Mouse (Mus musculus) liver, postnatal 0 days (tissue): ENCODE measurements at regions not wholly inside any gene's neighbourhood (a gene's known extent, or its start where the extent isn't known, plus 50 kb on each side); places are given as distances from the start of the nearest gene placed in this dataset.

Experiments
- ATAC-seq: fragments of 200-750 bp; cut with Nextera tagmentation; 2 replicates; pipeline ENCODE4 v1.8.0; 2017; ENCODE audit warnings: mild to moderate bottlenecking, moderate library complexity
- DNase-seq: peaks from one replicate; pipeline ENCODE4 v3.0.0-alpha.2; 2016
- H3K27ac ChIP-seq: fragments of 300-500 bp; sonication (generic); 2 replicates; pipeline ENCODE4 v1.5.1; 2014; ENCODE audit warnings: antibody characterized with exemption, moderate library complexity, mild to moderate bottlenecking, low read depth
- H3K27me3 ChIP-seq: fragments of 300-500 bp; sonication (generic); 2 replicates; pipeline ENCODE4 v1.6.1; 2014; ENCODE audit warnings: low read length, control low read depth, mixed read lengths; ENCODE audit not compliant: insufficient read depth
- H3K36me3 ChIP-seq: fragments of 300-500 bp; sonication (generic); replicated peaks from 2 replicates; pipeline ENCODE4 v1.6.1; 2014; ENCODE audit warnings: mild to moderate bottlenecking, control low read depth, low read length, moderate library complexity, mixed read lengths; ENCODE audit not compliant: insufficient read depth
- H3K4me1 ChIP-seq: fragments of 300-500 bp; sonication (generic); 2 replicates; pipeline ENCODE4 v1.6.1; 2014; ENCODE audit warnings: antibody characterized with exemption, mild to moderate bottlenecking, control low read depth; ENCODE audit not compliant: insufficient read depth
- H3K4me2 ChIP-seq: fragments of 300-500 bp; sonication (generic); 2 replicates; pipeline ENCODE4 v1.6.1; 2014; ENCODE audit warnings: low read depth, mild to moderate bottlenecking, low read length, moderate library complexity, mixed read lengths
- H3K4me3 ChIP-seq: fragments of 300-500 bp; sonication (generic); 2 replicates; pipeline ENCODE4 v1.5.1; 2014; ENCODE audit warnings: low read depth, low read length
- H3K9ac ChIP-seq: fragments of 300-500 bp; sonication (generic); replicated peaks from 2 replicates; pipeline ENCODE4 v1.6.1; 2014; ENCODE audit warnings: mild to moderate bottlenecking, moderate library complexity
- H3K9me3 ChIP-seq: fragments of 300-500 bp; sonication (generic); 2 replicates; pipeline ENCODE4 v1.6.1; 2016; ENCODE audit warnings: mild to moderate bottlenecking, control low read depth, low read length, mixed read lengths
- CTCF ChIP-seq: sonication (generic); IDR thresholded peaks from 2 replicates; pipeline ENCODE4 v1.5.1; 2016; ENCODE audit warnings: antibody characterized with exemption, low read depth
- EP300 ChIP-seq: IDR thresholded peaks from 2 replicates; pipeline ENCODE4 v1.6.1; 2016; ENCODE audit warnings: antibody characterized with exemption, low read depth, mild to moderate bottlenecking
- WGBS: fragments of 180-500 bp; shearing (Covaris S2); extraction: QIAGEN DNeasy Blood & Tissue Kit; methylation state at CpG from one replicate; pipeline ENCODE4 v1.1.7; 2014; ENCODE audit not compliant: insufficient replicate concordance; 5-methylcytosine and 5-hydroxymethylcytosine counted together

DNA sequence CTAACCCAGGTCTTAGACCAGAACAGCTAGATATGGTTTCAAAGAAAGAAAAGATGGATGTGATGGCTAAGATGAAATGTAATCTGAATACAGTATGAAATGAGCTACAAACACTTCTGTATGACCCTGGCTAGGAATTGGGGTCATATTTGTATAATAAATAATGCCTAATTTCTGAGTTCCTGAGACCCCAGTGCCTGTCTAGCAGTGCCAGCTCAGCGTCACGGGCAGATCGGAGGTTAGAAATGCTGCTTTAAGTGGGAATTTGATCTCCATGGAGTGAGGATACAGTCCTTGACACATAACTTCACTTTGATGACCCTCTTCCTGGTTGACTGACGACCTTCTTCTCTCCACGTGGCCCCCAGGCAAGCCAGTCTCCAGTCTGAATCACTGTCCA lies 105.7 kb upstream of the Daam1 start:
- no peaks in the 10 kb centered on the region for H3K27me3 ChIP-seq
- ATAC-seq (no peak), DNase-seq (no peak)
- H3K4me1 ChIP-seq, result no peaks in the 10 kb centered on the region
- no peaks in the 10 kb centered on the region for H3K9me3 ChIP-seq
- TF ChIP-seq CTCF, result no peak
- TF ChIP-seq EP300, result no peak
- WGBS, result 58% methylated on average over 5 of the region's 5 CpGs
- no peak overlapping the region for H3K27ac ChIP-seq
- H3K4me3 ChIP-seq, result no peak overlapping the region
- no peaks in the 10 kb centered on the region for H3K36me3 ChIP-seq
- H3K9ac ChIP-seq, result no peak overlapping the region
- H3K4me2 ChIP-seq, result no peak overlapping the region

DNA sequence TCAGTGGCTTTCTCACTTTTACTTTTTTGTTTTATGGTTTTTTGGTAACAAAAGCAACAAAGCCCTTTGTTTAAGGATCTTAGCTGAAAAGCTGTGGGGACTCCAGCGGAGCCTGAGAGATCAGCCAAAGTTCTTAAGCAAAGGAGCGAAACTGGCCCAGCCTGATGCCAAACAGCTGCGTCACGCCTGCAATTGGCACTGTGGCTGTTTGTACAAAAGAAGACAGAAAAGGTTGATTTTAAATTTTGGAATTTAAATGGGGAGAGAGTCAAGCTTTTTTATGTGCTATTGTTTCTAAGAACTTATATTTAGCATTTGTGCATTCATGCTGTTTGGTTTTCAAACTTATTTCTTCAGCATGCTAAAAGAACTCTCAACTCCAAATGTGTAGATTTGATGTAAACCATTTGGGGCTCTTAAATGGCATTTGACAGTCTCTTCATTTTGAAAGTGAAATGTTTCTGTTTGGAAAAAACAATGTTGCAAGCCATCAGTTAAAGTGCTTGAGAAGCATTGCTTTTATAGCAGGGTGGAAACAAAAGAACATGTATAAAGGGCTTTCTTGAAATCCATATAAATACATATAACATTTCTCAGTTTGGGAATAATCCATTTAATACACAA lies 105.1 kb upstream of the Daam1 start:
- no peaks in the 10 kb centered on the region for H3K9me3 ChIP-seq
- 73% methylated on average over 4 of the region's 4 CpGs for WGBS
- no peaks in the 10 kb centered on the region for H3K27me3 ChIP-seq
- no peak for TF ChIP-seq EP300
- no peak for TF ChIP-seq CTCF
- H3K9ac ChIP-seq, result no peak overlapping the region
- no peak for ATAC-seq
- no peak for DNase-seq
- H3K4me2 ChIP-seq, result no peak overlapping the region
- H3K27ac ChIP-seq, result no peak overlapping the region
- no peaks in the 10 kb centered on the region for H3K4me1 ChIP-seq
- no peak overlapping the region for H3K4me3 ChIP-seq
- no peaks in the 10 kb centered on the region for H3K36me3 ChIP-seq

DNA sequence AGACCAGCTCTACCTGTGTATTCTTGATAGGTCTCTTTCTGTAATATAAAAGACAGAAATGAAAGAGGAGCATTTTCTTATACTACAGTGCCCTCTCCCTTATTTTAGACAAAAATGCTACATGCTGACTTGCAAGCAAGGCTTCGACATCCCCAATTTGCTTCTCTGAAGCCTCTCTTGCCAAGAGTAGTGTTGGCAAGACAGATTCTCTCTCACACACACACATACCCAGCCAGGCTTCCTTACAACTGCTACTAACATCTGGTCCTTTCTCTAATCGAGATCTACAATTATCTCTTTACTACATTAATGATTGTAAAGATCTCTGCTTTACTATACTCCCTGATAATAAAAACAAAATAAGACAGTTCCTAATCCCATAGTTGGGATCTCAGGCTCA lies 87.5 kb upstream of the Daam1 start:
- Histone ChIP-seq H3K9me3 (no peaks in the 10 kb centered on the region), H3K4me2 (no peak overlapping the region), H3K4me1 (no peaks in the 10 kb centered on the region), H3K36me3 (no peaks in the 10 kb centered on the region), H3K9ac (no peak overlapping the region), H3K4me3 (no peak overlapping the region), H3K27me3 (no peaks in the 10 kb centered on the region), H3K27ac (no peak overlapping the region)
- TF ChIP-seq EP300 (no peak), CTCF (no peak)
- WGBS, result 76% methylated on average over 2 of the region's 2 CpGs
- no peak for ATAC-seq
- no peak for DNase-seq

DNA sequence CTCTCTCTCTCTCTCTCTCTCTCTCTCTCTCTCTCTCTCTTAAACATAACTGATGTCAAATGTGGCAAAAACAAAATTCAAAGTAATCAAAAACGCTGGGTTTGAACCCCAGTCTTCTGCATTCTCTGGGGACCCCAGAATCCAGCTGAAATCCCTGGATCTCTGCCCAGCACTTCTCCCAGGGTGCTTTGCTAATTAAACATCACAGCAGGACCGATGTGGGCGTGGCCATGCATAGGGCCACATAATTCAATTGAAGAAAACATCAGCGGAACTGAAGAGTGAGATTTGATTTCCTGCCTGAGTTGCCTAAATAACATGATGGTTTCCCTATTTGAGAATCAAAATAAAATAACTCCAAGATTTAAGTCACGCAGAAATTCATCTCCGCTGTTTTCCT lies 84.9 kb upstream of the Daam1 start:
- TF ChIP-seq EP300, result no peak
- no peak for TF ChIP-seq CTCF
- no peak overlapping the region for H3K4me2 ChIP-seq
- H3K27me3 ChIP-seq, result no peaks in the 10 kb centered on the region
- no peaks in the 10 kb centered on the region for H3K36me3 ChIP-seq
- H3K9me3 ChIP-seq, result no peaks in the 10 kb centered on the region
- no peaks in the 10 kb centered on the region for H3K4me1 ChIP-seq
- no peak overlapping the region for H3K4me3 ChIP-seq
- WGBS, result 66% methylated on average over 6 of the region's 6 CpGs
- no peak overlapping the region for H3K27ac ChIP-seq
- no peak overlapping the region for H3K9ac ChIP-seq
- no peak for DNase-seq
- no peak for ATAC-seq

GRCm38 (mm10) chr12:71747386-71747785 lies 83.5 kb upstream of the Daam1 start:
- Histone ChIP-seq H3K4me2 (no peak overlapping the region), H3K36me3 (no peaks in the 10 kb centered on the region), H3K9ac (no peak overlapping the region), H3K4me3 (no peak overlapping the region), H3K9me3 (no peaks in the 10 kb centered on the region), H3K27ac (no peak overlapping the region), H3K4me1 (no peaks in the 10 kb centered on the region), H3K27me3 (no peaks in the 10 kb centered on the region)
- ATAC-seq, result no peak
- TF ChIP-seq EP300, result no peak
- TF ChIP-seq CTCF, result no peak
- DNase-seq, result no peak
- WGBS, result 83% methylated on average over 10 of the region's 10 CpGs

GRCm38 (mm10) chr12:71747831-71748368 lies 83.0 kb upstream of the Daam1 start:
- H3K27ac ChIP-seq, result no peak overlapping the region
- H3K27me3 ChIP-seq, result no peaks in the 10 kb centered on the region
- no peak overlapping the region for H3K4me2 ChIP-seq
- no peak overlapping the region for H3K4me3 ChIP-seq
- TF ChIP-seq EP300, result no peak
- TF ChIP-seq CTCF, result no peak
- no peak overlapping the region for H3K9ac ChIP-seq
- DNase-seq (no peak), ATAC-seq (no peak)
- H3K36me3 ChIP-seq, result no peaks in the 10 kb centered on the region
- 69% methylated on average over 14 of the region's 14 CpGs for WGBS
- H3K9me3 ChIP-seq, result no peaks in the 10 kb centered on the region
- H3K4me1 ChIP-seq, result no peaks in the 10 kb centered on the region

- WGBS, result 59% methylated on average over 4 of the region's 4 CpGs
- Histone ChIP-seq H3K9ac (no peak overlapping the region), H3K4me2 (no peak overlapping the region), H3K27me3 (no peaks in the 10 kb centered on the region), H3K4me3 (no peak overlapping the region), H3K27ac (no peak overlapping the region), H3K36me3 (no peaks in the 10 kb centered on the region), H3K4me1 (no peaks in the 10 kb centered on the region), H3K9me3 (no peaks in the 10 kb centered on the region)
- no peak for TF ChIP-seq CTCF
- no peak for TF ChIP-seq EP300
- ATAC-seq (no peak), DNase-seq (no peak)
Observed at GRCm38 (mm10) chr12:71748731-71749130, 82.1 kb upstream of the Daam1 start.
